Mouse (Mus musculus) megakaryocyte progenitor cell, adult 5-6 weeks (primary cell): ENCODE results near the gene Hacd2. TPM values are rescaled to one million over a fixed set of nuclear protein-coding genes. Genes with fewer than 3 reads are reported as not detected.
A peak's percentile ranks its signal among the peaks of the same experiment; 100 is the strongest.

Source experiments
- ATAC-seq: replicated peaks from 2 replicates; pipeline ENCODE4 v1.8.0; 2016; ENCODE audit warnings: mild to moderate bottlenecking, moderate TSS enrichment, inconsistent platforms; ENCODE audit not compliant: poor library complexity
- total RNA-seq, 2 experiments: library from RNA; stranded (forward) in 1 of 2; stranded (reverse) in 1 of 2; fragments of 157-497, 149-512 nt in 1 of 2; fragments of 200-1000 nt in 1 of 2; gene quantifications; 2 replicates each; pipeline versions ENCODE4 v1.2.3 to v1.2.4; 2015 to 2017

The Hacd2 gene
- total RNA-seq, 2 experiments from 2014 or later, result 12.2 to 75.9 TPM

DNA sequence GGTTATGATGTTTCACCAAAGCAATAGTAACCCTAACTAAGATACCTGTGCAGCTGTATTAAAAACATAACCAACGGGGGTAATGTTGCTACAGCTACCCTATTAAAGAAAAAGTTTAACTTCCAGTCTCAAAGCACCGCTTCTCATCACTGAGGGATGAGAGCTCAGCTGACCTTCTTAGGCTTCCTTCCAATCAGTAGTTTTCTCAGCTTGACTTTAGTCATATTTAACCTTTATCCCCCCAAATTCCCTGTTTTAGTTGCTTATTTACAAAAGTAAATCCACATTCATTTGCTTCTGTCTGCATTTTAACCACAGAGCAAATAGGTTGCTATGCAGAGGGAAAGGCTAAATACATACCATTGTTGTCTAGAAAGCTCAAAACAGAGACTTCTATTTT, 17.5 kb upstream of the Hacd2 start:
- ATAC-seq, result no peak

DNA sequence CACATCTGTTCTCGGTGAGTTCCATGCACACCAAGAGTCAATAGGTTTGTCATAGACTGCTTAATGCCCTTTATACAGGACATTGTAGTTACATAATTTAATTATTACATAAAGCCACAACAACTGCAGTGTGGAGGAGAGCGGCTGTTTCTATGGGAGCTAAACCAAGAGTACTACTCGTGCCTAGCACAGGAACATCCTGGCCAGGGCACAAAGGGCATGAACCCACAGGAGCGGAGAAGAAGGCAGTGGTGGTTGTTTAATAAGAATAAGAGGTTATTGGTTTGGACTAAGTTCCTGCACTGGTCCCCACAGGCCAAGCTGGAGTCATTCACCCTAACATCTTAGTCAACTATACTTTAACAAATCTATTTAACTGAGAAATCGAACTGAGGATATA, 16.0 kb upstream of the Hacd2 start:
- ATAC-seq, result no peak

DNA sequence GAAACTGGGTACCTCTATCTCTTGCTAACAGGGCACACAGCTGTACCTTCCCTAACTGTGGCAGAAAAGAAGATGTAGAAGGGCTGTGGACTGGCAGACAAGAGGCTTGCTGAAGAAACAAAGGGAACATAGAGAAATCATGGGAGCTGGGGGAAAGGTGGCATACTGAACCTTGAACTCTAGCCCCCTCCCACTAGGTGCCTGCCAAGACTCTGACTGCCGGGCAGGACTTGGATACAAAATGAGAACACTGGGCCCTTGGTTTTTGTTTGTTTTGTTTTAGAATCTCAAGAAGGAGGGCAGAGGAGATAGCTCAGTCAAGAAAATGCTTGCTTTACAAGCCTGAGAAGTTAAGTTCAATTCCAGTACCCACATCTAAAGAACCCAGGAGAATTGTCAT, 14.9 kb upstream of the Hacd2 start:
- no peak for ATAC-seq

DNA sequence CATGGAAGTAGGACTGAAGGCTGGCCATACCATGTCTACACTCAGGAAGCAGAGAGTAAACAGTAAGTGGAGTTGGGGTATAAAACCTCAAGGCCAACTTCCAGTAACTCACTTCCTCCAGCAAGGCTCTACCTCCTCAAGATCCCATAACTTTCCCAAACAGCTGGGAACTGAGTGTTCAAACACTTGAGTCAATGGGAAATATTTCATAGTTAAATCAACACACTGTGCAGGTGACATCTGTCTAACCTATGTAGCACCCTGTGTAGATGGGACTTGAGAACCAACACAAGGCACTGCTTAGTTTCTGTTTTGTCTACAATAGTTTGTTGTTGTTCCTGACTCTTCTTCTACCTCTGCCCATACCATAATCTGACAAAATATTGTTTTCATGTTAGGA, 13.8 kb upstream of the Hacd2 start:
- no peak for ATAC-seq

DNA sequence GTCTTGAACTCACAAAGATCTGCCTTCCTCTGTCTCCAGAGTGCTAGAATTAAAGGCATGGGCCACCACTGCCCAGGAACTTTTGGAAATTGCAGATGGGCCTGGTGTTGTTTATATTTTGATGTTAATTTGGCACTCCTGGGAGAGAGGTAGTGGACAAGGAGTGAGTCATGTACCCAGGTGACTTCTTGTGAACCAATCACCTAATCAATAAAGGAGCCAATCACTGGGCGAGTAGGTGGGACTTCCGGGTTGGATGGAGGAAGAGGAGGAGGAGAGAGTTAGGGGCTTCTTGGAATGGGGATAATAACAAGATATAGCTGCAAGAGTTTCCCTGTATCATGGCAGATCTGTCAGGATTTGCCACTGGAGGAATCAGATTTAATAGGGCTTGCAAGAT, 8.7 kb upstream of the Hacd2 start:
- ATAC-seq, result no peak

DNA sequence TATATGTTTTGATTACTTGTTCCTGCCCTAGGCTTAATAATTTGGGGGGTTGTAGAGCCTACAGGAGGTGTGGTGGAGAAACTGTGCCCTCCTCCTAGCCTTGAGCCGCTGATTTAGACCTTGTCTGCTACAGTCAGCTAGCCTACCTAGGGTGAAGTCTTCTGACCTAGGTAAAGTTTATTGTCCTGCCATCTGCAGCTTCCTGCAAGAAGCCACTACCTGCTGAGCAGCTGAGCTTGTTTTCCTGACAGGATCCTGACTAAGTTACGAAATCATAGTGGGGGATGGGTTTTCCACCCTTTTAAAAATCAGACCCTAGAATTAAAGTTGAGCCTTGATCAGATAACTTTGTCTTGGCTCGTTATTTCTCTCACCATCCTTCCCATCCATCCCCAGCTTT, 5.7 kb upstream of the Hacd2 start:
- no peak for ATAC-seq

DNA sequence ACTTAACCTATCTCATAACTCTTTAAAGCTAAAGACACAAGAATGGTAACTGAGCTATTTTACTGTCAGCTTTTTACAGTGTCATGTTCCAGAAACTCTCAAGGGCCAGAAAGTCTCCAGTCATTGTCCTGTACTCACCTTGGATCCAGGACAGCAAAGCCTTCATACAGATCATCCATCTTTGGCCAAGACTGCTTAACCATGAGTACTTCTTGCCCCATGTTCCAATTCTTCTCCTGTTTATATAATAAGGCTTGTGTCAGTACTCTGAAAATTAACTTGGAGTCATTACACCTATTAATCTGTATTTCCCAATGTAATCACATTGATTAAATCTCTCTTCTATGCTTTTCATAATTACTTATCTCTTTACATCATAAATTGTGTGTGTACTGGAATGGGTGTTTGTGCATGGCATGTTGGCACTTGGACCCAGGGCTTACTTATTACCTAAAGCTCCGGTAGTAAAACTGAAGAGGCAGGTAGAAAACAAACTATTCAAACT, 3.7 kb upstream of the Hacd2 start:
- ATAC-seq, result no peak

DNA sequence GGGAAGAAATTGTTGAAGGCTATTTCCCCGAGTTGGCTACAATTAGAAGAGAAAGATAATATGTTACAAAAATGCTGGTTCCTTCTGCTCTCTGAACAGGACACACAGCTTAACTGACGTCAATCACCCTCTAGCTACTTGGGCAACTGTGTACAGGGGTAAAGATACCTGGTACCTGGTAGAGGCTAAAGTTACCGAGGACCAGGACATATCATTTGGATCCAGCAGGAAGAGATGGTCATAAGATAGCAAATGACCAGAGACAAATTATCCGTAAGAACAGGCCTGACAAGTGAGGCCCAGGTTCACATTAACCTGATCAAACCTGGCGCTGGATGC, 356 bp upstream of the Hacd2 start:
- ATAC-seq, result no peak

DNA sequence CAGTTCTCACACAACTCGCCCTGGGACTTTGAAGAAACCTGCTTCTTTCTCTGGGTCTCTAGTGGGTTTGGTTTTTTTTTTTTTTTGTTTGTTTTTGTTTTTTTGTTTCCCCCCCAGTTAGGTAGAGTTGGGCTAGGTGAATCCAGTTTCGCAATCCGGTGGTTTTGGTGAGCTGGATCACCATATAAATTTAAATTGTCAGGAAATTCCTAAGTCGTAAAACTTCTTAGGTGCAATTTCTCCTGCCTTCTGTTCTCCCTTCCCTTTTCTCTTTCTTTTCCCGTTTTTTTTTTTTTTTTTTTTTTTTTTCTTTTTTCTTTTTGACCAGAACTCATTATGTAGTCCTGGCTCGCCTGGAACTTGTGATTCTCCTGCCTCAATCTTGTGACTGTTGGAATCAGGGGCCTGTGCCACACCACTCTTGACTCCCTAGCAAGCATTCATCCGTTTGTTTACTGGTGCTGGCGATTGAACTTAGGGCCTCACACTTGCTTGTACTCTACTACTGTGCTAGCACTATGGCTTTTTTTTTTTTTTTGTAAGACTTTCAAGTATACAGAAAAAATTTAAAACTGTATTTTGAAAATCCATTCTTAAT, 1.0 kb downstream of the Hacd2 start:
- no peak for ATAC-seq

DNA sequence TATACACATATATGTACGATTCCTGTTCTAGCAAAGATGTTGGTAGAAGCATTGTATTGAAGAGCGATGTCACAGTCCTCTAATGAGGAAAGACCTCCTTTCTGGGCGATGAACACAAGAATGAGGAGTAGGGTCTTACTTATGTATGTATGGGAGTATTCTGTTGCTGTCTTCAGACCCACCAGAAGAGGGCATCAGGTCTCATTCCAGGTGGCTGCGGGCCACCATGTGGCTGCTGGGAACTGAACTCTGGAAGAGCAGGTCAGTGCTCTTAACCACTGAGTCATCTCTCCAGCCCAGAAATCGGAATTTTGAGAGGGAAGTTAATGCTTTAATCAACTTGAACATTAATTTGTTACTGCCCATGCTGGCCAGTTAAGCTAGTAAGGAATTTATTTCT, 2.1 kb downstream of the Hacd2 start:
- ATAC-seq, result no peak

DNA sequence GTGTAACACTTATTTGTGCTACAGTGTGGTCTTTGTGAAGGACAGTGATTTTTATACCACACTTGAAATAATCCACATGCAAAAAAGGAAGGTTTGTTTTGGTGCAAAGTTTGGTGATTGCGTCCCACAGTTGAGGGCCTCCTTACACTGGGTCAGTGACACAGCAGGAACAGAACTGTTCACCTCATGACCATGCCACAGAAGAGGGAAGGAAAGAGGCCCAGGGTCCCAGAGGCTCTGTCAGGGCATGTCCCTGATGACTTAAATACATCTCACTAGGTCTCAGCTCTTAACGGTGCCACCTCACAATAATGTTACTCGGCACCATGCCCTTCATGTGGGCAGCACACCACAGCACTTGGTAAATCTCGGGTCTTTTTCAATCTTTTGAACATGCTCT, 3.1 kb downstream of the Hacd2 start:
- no peak for ATAC-seq

DNA sequence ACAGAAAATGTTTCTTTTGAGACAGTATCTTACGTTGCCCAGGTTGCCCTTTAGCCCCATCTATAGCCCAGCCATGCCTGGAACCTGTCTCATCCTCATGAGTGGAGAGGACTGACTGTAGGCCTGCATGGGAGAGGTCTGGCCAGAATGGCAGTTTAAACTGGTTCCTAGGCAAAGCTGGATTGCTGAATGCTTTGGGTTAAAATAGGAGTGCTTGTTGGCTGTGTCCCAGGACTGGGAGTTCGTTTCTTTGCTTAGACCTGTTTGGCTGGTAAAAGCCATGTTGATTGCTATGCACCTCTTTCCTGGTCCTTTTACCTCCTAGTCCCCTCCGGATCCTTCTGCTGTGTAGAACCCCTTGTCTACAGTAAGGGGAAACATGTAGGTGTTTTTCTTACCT, 11.0 kb downstream of the Hacd2 start:
- ATAC-seq, result no peak

DNA sequence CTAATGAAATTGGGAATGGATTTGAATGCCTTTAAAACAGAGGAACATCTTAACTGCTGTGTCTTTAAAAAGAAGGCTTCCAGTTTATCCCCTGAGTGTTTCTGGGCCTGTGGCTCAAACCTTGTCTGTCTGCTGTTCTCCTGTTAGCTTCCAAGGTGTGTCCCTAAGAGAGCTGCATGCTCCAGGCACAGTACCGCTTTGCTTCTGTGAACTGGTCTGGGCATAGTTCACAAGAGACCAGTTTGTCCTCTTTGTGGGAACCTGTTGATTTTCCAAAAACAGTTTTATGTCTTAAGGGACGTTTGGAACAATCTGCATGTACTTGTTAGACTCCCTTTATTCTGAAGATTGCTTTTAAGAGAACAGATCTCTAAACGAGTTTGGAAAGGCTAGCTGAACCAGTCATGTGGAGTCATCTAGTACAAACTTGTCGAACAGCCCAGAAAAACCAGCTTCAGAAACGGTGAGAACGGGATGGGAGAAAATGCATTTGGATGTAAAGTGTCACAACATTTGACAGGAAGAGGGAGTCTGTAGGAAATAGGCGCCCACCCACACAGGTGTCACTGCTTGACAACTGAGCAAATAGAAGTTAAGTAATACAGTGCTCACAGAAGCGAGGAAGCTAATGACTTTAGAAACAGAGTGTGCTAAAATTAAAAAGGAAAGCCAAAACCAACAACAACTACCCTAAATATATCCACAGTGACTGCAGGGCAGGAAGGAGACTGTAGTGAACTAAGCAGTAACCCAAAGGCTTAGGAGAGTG, 11.8 kb downstream of the Hacd2 start:
- ATAC-seq, result no peak

DNA sequence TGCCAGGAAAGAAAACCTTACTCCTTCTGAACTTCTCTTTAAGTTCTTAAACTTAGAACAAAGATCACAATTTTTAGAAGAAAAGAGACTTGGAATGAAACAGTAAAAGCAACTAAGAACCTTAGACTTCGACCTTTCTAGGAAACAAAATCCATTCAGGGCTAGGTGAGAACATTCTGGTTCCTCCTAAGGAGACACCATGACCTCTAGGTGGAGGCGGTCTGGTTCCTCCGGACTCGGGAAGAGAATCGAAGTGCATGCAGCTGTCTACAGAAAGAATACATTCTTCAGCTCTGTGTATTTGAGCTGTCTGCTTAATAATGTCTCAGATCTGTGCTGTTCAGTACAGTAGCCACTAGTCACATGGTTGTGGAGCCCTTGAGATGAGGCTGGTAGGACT, 12.7 kb downstream of the Hacd2 start:
- no peak for ATAC-seq

DNA sequence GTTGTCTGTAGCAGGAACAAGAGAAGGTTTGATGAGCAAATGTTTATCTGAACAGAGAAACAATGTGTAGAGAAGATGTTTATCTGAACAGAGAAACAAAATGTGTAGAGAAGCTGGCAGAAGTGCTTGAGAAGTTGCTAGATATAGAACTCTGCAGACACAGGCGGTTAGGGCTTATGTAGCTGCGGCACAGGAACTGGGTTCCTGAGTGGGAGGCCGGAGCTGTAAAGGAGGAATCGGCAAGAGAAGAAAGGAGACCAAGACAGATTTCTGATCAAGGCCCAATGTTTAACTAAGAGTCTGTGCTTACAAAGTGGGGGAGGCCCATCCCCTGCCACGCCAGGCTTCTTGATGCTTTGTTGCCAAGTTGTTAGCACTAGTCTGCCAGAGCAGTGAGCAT, 14.5 kb downstream of the Hacd2 start:
- no peak for ATAC-seq

DNA sequence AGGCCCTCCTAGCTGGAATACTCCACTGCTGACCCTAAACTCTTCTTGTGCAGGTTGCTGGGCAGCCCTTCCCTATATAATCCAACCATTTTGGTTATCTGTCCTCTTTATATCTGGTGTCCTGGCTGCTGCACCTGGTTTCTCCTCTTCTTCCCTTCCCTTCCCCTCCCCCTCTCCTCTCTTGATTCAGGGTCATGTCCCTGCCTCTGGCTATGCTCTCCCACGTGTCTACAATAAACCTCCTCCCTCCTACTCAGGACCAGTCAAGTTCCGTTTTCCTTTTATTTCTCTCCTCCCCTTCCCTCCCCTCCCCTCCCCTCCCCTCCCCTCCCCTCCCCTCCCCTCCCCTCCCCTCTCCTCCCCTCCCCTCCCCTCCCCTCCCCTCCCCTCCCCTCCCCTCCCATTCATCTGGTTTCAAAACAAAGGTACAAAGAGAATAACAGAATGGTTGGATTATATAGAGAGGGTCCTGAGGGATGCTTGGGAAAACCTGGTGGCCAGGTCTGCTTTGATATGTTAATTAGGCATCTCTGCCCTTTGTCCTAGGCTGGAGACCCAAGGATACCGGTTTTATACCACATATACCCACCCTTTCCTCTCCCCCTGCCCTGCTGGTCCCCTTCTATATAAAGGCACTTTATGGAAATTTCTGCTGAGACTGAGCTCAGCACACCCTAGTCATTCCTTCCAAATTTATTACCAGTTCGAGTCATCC, 16.3 kb downstream of the Hacd2 start:
- no peak for ATAC-seq

DNA sequence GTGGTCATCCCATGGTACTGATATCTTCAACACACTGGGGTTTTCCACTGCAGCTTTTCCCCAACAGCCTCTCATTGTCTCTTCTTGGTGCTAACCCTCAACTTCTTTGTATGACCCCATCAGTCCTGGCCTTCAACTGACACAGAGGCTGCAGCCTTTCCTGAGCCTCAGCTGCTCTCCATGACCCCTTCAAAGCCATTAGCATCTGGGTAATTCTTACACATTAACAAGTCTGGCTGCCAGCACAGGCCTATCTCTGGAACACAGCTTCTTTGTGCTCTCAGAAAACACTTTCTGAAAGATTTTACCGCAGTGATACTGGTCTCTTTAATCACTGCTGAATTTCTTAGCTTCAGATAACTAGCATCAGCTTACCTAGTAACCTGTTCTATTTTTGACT, 17.9 kb downstream of the Hacd2 start:
- ATAC-seq, result no peak

DNA sequence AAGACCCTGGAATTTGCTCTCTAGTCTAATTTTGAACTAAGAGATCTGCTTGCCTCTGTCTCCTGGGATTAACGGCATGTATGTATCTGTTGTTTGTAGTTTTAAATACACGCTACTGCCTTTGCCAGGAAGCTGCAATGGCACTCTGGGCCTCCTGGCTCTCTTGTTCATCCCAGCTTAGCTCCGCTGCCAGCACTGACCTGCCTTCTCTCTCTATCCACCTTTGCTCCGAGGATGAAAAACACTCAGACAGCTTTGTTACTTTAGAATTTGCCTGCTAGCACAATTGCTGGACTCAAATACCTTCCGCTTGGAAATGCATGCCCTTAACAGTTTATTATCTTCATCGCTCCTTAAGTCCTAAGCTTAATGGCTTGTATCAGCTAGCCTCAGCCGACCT, 18.8 kb downstream of the Hacd2 start:
- no peak for ATAC-seq

DNA sequence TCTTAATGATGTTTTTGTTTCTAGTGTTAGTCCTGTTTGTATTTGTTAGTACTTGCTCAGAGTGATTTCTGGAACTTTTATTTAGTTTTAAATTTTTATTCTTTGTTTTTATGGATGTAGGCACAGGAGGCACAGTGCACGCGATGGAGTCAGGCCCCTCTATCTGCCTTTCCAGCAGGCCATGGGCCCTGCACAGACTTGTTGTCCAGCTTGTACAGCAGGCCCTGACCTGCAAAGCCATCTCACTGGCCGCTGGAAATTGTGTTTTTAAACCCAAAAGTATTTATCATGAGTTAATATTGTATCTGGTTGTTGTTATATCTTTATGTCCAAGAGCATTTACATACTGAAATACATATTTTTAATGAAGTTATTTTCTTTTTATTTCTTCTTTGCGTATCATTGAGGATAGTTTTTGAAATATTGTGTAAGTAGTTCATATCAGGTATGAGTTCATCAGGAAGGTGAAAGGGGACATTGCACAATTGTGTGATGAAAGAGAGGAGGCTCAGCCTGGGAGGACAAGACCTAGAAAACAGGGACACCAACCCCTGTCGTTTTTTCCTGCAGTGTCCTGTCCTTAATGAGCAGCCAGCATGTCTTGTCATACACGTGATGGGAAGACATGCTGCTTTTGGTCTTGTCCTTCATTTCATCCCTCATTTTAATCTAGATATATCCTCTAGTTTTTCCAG, 24.0 kb downstream of the Hacd2 start:
- ATAC-seq, result 0 out of 2 replicates have a peak, but pooled peaks have one; percentile 38

DNA sequence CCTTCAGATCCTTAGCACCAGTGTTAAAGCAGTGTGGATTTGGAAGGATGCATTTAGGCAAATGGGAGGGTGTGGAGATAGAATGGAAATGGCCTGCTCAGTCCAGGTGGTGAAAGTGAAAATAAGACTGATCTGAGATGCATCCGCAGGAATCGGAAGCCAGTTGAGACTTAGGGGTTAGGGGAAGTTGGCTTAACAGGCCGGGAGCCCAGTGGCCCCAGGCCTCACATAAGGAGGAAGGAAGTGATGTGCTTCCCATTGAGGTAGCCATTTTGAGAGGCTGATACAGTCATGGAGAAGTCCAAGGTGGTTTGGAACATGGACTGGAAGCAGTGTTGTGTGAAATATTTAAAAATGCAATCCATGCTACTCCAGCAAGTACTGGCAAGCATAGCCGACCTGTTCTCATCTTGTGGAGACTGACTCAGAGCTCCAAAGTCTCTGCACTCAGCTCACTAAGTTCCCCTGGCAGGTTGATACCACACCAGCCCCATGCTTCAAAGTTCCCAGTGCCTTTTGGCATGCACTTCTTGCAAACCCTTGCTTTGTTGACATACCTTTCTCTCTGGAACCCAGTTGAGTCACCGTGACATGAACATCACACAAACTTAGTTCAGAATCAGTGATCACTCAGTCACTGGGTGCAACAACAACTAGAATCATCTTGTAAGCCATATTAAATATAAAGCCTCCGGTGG, 25.2 kb downstream of the Hacd2 start:
- ATAC-seq, result peak; percentile 99

DNA sequence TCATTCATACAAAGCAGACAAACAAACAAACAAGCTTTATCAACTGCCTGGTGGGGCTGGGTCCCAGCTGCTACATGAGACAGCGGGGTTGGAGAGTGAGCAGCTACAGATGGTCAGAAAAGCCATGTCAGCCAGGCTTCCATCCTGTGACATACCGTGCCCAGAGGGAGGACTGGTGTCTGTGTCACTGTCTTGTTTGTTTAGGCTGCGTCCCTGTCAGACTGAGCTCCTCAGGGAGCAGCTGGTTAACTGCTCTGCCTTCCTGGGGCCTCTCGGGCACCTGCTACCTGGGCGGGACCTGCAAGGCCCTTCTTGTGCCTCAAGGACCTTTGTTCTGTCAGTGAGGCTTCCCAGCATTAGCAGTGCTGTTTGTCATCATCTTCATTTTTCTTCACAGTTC, 28.8 kb downstream of the Hacd2 start:
- no peak for ATAC-seq
